Mouse (Mus musculus): ENCODE results near the gene Rad50.

Rad50 gene

DNA sequence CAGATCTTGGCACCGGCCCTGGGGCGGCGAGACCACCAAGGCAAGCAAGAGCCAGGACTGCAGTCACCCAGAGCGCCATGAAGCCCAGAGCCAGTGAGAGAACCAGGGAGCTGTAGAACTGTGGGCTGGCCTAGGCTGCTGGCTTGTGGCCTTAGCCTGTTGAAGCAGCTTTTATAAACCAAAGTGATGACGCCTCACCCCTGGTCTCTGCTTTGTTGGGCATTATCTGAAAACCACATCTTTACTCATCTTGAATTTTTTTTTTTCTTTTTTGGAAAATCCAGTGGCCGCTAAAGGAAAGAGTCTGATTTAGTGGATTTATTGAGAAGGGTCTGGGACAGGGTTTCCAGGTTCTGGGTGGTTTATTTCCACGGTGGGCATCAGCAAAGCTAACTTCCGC is 72.6 kb downstream of the Rad50 start, which contains the start of gene Il13:
Gene Il13, minus strand, starts transcription at position 147 of the 400 bp plus-strand sequence.
- DNase-seq (ENCODE audit: low spot score): no peak

DNA sequence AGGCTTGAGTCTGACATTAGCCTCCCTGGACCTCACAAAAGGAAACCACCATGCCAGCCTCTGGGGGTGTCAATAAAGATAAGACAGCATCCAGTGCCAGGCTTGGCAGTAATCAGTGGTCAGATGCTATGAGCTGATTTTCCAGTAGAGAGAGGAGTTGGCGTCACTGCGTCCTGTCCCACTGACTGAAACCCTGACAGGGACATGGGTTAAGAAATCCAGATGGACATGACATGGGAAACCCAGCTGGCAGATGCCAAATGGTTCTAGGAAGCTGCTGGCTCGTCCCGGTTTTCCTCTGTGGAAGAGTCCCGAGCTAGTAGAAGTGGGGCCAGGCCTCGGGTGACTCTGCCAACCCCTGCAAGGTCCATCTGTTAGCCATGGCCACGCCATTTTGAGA is 73.5 kb downstream of the Rad50 start:
- no peak for DNase-seq (ENCODE audit: low spot score)

DNA sequence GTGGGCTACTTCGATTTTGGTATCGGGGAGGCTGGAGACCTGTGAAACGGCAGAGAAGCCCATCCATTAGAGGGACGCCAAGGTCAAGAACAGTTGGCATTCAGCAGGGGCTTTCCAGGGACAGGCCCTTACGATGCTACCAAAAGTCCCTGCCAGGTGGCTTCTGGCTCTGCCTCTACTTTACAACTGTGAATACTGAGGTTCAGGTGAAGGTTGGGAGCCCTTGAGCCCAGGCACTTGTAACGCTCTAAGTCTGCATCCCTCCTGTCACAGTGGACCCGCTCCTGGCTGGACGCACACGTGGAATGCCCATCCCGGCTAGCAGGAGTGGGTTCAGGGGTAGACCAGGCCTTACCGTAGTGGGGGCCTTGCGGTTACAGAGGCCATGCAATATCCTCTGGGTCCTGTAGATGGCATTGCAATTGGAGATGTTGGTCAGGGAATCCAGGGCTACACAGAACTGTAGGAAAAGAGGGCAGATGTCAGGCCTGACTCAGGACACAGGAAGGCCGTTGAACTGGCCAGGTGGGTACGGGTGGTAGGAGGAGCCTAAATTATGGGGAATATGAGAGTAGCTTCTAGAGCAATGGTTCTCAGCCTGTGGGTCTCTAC is 74.9 kb downstream of the Rad50 start:
- no peak for DNase-seq (ENCODE audit: low spot score)

DNA sequence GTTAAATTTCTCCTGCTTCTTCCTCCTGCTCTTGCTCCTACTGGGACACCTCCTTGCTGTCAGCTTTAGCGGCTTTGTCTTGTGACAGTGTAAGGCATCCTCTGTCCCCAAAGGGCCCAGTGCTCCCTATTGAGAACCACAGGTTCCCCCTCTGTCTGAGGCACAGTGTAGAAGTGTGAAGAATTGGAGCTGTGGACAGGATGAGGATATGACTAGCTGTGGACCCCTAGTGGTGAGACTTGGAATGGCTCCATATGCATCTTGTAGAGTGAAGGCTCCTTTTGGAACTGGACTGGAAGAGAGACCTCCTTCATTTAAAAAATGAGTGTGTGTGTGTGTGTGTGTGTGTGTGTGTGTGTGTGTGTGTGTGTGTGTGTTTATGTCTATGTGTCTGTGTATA is 79.3 kb downstream of the Rad50 start:
- peak; percentile 39 for DNase-seq (ENCODE audit: low spot score)

DNA sequence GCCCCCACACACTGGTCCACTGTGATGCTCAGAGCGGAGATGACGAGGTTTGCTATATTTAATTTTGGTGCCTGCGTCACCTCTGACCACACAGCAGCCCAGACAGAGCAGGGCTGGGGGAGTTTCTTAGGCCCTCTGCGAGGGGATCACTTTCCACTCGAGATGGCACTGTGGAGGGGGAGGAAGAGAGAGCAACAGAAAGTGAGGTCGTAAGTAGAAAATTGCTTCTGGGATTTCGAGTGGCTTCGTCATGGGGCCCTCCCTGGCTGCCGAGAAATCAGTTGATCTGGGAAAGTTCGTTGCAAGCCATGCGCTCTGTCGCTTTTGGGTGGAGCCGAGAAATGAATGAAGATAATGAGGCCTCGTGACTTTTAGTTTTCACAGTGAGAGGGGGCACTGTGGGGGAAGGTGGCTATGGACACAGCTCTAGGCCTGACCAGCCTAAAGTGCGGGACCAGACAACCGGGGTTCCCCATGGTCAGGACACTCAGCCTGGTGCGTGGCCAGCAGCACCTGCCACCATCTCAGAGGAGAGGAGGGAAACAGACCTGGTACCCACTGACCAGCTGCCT is 80.2 kb downstream of the Rad50 start:
- no peak for DNase-seq (ENCODE audit: low spot score)

DNA sequence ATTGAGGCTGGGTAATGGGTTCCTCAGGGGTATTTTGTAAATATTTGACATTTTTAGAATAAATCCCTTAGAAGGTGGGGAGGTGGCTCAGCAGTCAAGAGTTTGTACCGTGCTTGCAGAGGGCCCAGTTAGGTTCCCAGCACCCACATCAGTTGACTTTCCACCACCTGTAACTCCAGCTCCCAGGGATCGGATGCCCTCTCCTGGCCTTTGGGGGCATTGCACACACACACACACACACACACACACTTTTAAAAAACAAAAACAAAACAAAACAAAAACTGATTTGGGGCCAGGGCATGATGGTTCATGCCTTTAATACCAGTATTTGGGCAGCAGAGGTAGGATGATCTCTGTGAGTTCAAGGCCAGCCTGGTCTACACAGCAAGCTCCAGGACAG is 83.0 kb downstream of the Rad50 start:
- no peak for DNase-seq (ENCODE audit: low spot score)

DNA sequence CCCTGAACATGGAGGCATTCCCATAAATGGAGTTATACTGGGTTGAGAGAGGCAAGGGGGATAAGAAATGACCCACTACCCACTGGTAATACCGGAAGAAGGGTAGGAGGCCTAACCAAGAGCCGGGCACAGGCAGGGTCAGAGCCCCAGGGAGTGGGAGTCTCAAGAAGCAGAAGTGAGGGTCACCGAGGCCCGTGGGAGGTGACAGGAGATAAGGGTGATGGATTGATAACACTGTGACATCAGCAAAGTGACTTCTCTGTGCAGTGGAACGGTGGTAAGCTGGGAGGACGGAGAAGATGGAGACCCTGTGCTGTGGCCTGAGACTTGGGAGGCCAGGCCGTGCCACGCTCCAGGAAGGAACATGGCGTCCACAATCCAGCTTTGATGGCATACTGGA is 83.5 kb downstream of the Rad50 start:
- no peak for DNase-seq (ENCODE audit: low spot score)

DNA sequence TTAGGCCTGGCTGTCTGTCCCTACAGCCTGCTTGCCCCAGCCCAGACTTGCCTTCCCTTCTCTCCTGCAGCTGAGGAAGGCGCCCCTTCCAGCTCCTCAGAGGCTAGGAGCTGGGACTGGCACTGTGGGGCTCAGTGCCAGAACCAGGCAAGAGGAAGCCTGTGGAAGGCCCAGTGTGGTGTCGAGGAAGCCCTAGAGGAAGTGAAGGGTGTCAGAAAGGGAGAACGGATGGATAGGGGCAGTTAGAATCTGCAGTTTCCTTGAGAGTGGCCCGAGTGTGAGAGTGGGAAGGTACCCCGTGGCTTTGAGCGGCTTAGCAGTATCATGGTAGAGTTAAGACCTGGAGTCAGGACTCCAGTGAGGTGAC is 84.7 kb downstream of the Rad50 start:
- no peak for DNase-seq (ENCODE audit: low spot score)

DNA sequence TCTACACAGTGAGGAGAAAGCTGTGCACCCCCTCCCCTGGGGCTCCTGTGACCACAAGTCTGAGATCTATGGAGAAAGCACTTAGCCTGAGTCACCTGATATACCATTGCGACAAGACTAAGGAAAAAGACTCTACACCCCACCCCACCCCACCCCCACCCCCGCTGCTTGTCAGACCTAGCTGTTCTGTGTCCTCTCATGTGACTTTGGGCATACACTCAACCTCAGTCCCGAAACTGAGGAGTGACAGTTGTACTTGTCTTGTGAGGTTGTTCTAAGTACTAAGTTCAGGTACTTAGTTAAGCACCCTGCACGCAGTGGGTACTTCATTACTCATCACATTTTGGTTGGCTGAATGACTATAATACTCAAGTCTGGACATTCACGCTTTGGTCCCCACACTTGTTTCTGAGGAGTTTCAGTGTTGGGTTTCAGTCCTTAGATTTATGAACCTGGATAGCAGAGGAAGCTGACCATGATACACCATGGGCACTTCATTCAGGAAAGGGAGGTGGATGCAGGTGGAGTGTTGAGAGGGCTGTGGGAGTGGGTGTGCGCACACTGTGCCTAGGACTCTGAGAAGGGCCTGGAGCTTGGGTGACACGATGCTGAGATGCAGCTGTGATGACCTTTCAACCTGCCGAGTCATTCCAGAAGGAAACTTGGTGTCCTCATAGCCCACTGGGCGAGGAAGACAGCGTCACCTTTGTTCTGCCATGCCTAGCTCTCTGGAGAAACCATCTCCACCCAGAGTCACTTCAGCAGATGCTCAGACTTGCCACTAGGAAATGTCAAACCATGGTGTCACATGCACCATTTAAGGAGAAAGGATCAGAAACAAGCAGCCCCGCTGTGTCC is 85.3 kb downstream of the Rad50 start:
- DNase-seq (ENCODE audit: low spot score): no peak

DNA sequence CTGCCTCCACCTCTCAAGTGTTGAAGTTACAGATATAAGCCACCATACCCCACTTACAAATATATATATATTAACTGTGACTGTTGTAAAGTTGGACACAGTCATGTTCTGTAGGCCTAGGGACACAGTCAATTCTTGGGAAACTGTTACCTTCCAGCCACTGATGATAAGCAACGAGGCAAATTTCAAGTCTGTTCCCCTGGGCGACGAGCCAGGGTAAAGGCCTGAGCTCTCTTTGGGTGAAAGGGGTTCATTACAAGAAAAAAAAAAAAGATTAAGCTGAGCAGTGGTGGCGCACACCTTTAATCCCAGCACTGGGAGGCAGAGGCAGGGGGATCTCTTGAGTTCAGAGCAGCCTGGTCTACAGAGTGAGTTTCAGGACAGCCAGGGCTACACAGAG is 87.0 kb downstream of the Rad50 start:
- DNase-seq (ENCODE audit: low spot score): no peak

DNA sequence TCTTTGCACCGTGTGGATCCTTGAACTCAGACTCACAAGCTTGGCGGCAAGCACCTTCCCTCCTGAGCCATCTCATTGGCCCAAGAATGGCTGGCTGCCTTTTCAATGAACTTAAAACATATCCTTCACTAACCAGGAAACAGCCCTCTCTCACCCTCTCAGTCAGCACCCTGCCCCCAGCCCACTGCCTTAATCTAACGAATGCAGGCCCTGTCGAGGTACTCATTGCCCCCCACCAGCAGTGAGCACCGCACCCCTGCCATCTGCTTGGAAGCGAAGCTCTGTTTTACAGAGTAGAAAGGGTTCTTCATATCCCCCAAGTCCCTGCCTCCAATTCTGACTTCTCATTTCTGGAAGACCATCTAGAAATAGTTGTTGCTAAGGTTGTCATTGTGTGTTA is 87.7 kb downstream of the Rad50 start:
- DNase-seq (ENCODE audit: low spot score): no peak

DNA sequence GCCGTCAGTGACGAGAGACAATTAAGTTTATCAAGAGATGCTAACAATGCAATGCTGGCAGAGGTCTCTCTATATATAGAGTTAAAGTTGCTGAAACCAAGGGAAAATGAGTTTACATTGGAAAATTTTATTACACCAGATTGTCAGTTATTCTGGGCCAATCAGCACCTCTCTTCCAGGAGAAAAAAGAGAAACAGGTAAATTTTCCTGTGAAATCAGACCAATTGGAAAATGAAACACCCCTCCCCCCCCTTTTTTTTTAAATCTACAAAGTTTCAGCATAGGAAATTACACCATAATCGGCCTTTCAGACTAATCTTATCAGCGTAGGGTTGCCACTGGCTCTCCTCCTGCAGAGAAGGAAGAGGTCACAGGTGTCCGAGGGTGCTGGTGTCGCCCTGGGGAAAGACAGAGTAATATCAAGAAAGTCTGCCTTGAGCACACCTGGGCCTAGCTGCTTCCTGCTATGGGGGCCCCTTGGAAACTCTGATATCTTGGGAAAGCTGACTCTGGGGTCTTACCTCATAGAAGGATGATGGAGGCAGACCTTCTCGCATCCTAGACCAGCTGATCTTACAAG is 88.4 kb downstream of the Rad50 start, which contains the start of gene Il4:
Gene Il4, minus strand, starts transcription at position 51 of the 580 bp plus-strand sequence.
- no peak for DNase-seq (ENCODE audit: low spot score)

DNA sequence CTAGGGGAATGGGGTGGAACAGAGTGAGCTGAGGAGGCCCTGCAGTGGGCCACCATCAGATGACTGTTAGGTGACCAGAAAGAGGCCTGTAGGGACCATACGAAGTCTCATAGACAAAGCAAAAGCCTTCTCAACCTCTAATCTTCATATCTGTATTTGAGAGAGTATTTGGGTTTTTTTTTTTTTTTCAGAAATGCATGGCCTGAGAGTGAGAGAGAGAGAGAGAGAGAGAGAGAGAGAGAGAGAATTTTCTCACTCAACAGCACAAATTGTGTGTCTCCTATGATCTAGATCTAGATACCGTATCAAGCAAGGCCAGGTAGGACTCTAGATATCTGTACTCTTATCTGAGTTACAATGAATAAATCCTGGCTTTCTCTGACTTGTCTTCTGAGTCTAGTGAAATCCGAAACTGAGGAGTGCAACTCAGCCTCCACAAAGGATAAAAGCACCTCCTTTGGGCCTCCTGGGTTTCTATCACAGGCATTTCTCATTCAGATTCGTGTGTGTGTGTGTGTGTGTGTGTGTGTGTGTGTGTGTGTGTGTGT is 89.5 kb downstream of the Rad50 start:
- DNase-seq (ENCODE audit: low spot score): no peak

DNA sequence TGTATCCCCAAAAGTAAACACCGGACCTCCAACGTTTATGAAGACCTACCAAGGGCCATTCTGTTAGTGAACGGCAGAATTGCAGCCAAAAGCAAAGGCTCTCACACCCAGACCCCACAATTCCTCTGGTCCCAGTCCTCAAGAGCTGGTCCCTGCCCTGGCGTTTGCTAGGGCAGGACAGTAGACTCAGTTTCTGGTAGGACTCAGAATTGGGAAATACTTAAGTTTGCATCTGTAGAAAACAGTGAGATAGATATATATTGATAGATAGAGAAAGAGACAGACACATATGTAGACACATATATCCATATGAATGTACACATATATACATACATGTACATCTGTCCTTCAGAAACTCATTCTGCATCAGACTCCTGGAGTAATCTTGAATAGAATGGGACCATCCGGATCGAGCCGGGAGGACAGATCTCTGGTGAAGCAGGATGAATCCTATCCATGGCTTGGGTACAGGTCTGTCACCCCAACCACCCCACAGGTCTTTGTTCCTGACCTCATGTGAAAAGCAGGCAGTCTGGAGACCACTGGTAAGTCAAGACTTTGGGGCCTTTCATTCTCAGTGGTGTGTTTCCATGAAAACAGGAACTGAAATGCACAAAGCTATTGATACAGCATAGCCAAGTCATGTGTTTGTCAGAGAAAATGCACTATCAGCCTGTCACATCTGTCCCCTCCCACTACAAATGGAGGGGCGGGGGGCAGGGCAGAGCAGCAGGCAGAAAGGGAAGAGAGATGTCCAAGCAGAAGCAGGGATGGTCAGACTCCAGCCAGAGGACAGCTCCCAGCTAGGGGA is 90.2 kb downstream of the Rad50 start:
- DNase-seq (ENCODE audit: low spot score): no peak

DNA sequence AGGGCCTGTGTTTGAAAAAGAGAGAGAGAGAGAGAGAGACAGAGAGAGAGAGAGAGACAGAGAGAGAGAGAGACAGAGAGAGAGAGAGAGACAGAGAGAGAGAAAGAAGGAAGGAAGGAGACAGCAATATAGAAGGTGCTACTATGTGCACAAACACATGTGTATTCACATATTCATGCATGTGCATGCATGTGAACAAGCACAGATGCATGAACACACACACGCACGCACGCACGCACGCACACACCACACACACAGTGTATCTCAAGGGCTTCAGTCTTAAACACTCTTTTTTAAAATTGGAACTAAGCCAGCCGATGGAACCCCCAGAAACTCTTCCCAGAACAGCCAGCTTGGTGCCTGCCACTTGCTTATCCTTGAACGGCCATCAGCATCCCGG is 91.5 kb downstream of the Rad50 start:
- DNase-seq (ENCODE audit: low spot score): no peak

DNA sequence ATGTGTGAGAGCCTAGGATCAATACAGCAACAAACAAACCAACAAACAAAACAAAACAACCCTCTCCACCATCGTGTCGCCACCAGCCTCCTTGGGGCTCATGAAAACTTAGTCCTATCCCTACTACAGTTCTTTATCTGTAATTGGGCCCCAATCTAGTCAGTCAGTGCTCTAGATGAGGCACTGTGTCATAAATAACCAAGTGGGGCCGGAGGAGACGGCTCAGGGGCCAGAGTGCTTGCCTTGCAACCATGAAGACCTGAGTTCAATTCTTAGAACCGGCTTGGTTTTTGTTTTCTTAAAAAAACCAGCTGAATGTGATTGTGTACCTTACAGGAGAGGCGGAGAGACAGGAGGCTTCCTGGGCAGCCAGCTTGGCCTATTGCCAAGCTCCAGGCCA is 91.9 kb downstream of the Rad50 start:
- no peak for DNase-seq (ENCODE audit: low spot score)

DNA sequence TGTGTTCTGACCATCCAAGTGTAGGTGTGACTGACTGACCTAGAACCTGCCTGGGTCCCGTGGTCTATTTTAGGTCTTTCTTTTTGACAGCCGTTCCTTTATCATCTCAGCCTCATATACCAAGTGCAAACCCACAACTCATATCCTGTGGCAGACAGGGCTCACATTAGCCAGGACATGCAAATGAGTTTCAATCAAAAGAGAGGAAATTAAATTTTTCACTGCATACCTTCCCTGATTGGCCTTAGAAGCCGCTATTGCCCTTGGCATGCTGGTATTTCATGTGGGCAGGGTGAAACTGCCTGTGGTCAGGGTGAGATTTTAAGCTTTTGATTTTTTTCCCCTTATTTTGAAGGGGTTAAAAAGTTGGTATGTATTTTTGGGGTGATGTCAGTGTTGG is 97.4 kb downstream of the Rad50 start:
- no peak for DNase-seq (ENCODE audit: low spot score)

DNA sequence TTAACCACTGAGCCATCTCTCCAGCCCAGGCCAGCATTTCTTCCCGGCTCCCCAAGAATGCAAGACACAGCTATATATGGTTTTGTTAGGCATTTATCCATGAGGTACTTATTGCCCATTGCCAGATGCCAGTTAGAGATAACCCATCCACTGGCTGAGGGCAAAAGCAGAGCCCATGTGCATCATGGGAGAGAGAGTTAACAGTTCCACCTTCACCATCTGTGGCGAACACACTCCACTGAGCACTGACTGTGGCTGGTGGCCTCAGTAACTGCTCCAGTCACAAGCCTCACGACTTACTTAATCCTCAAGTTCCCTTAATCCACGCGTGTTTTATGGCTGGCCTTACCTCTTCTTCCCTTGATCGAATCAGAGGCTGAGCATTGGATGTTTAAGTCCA is 97.9 kb downstream of the Rad50 start:
- no peak for DNase-seq (ENCODE audit: low spot score)

DNA sequence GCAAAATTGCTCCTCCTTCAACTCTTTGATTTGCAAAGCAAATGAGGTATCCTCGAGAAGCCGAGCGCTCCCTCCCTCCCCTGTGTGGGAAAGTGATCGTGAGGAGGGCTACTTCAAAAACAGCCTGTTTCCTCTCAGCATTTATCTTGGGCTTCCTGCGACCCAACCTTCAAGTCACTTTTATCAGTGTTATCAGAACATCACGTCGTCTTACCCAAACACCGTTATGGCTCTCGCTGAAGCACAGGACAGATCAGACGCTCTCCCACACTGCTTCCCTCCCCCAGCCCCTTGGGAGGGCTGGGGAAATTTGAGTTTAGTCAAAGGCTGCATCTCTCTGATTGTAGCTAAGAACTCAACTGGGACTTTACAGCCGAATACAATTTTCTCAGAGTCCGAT is 101.5 kb downstream of the Rad50 start:
- no peak for DNase-seq (ENCODE audit: low spot score)

DNA sequence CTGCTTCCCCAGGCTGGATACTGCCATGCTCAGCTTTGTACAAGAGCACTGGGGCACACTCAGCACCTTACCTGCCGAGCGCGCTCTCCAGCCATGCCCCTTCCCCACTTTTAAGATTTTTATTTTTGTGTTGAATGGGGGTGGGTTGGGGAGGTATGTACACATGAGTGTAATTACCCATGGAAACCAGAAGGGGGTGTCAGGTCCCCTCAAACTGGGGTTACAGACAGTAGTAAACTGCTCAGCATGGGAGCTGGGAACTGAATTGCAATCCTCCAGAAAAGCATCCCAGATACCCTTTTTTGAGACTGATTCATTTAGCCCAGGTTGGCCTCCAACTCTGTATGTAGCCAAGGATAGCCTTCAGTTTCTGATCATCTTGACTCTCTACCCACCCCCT is 102.1 kb downstream of the Rad50 start:
- DNase-seq (ENCODE audit: low spot score): no peak

All from ovary, postnatal 10 days (tissue).